Mouse (Mus musculus) kidney, embryonic 16.5 days (tissue): ENCODE measurements around the gene Adamts12. TPM values are rescaled to one million over a fixed set of nuclear protein-coding genes. Genes with fewer than 3 reads are reported as not detected.

Source experiments
- ATAC-seq: fragments of 200-750 bp; cut with Nextera tagmentation; 2 replicates; pipeline ENCODE4 v1.8.0; 2017; ENCODE audit warnings: moderate TSS enrichment; ENCODE audit not compliant: low FRiP score, low TSS enrichment
- H3K27ac ChIP-seq: fragments of 300-500 bp; sonication (generic); 2 replicates; pipeline ENCODE4 v1.5.1; 2014; ENCODE audit warnings: low read length
- H3K27me3 ChIP-seq: fragments of 300-500 bp; sonication (generic); 2 replicates; pipeline ENCODE4 v1.6.1; 2014; ENCODE audit warnings: low read length, control low read depth, mixed read lengths; ENCODE audit not compliant: insufficient read depth
- H3K36me3 ChIP-seq: fragments of 300-500 bp; sonication (generic); 2 replicates; pipeline ENCODE4 v1.6.1; 2014; ENCODE audit warnings: low read length, control low read depth, mixed read lengths; ENCODE audit not compliant: insufficient read depth
- H3K4me1 ChIP-seq: fragments of 300-500 bp; sonication (generic); 2 replicates; pipeline ENCODE4 v1.6.1; 2014; ENCODE audit warnings: low read length, control low read depth, mixed read lengths; ENCODE audit not compliant: insufficient read depth
- H3K4me2 ChIP-seq: fragments of 300-500 bp; sonication (generic); replicated peaks from 2 replicates; pipeline ENCODE4 v1.6.1; 2014; ENCODE audit warnings: low read depth, low read length
- H3K4me3 ChIP-seq: fragments of 300-500 bp; sonication (generic); 2 replicates; pipeline ENCODE4 v1.5.1; 2014; ENCODE audit warnings: mild to moderate bottlenecking, low read length
- H3K9ac ChIP-seq: fragments of 300-500 bp; sonication (generic); replicated peaks from 2 replicates; pipeline ENCODE4 v1.6.1; 2014; ENCODE audit warnings: low read length
- H3K9me3 ChIP-seq: fragments of 300-500 bp; sonication (generic); 2 replicates; pipeline ENCODE4 v1.6.1; 2016; ENCODE audit warnings: low read length, control low read depth
- WGBS: fragments of 180-500 bp; shearing (Covaris S2); extraction: QIAGEN DNeasy Blood & Tissue Kit; methylation state at CpG from one replicate; pipeline ENCODE4 v1.1.7; 2014; 5-methylcytosine and 5-hydroxymethylcytosine counted together
- polyA plus RNA-seq: library from polyadenylated mRNA; unstranded; fragments of >200 nt; fragmentation: Nextera tagmentation; extraction: Ambion mirVana; gene quantifications from 2 replicates; pipeline ENCODE4 v1.2.1, GENCODE M21; 2015

Gene Adamts12
- polyA plus RNA-seq, 1 experiment from 2014 or later, result 3.6 TPM

DNA sequence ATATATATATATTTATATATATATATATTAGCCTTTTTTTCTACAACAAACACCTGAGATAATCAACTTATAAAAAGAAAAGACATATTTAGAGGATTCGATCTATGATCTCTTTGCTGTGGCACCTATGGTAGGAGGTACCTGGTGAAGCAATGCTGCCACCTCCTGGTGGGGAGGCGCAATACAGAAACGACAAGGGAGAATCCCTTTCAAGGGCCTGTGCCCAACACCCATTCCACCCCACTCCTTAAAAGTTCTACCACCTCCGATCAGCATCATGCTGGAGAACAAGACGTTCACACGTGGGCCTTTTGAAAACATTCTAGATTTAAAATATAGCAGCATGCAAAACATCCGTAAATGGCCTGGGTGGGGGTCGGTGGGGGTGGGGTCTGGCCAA, 255.9 kb downstream of the Adamts12 start:
- no peaks in the 10 kb centered on the region for H3K27me3 ChIP-seq
- H3K27ac ChIP-seq, result no peak overlapping the region
- peaks cover 3% of the 10 kb centered on the region; the same call in 1 of the 2 replicates for H3K4me1 ChIP-seq
- 28% methylated on average over 8 of the region's 8 CpGs for WGBS
- H3K9ac ChIP-seq, result no peak overlapping the region
- H3K4me3 ChIP-seq, result no peak overlapping the region
- no peaks in the 10 kb centered on the region for H3K9me3 ChIP-seq
- no peaks in the 10 kb centered on the region for H3K36me3 ChIP-seq
- H3K4me2 ChIP-seq, result no peak overlapping the region
- 0 out of 2 replicates have a peak, but pooled peaks have one; percentile 35 for ATAC-seq

DNA sequence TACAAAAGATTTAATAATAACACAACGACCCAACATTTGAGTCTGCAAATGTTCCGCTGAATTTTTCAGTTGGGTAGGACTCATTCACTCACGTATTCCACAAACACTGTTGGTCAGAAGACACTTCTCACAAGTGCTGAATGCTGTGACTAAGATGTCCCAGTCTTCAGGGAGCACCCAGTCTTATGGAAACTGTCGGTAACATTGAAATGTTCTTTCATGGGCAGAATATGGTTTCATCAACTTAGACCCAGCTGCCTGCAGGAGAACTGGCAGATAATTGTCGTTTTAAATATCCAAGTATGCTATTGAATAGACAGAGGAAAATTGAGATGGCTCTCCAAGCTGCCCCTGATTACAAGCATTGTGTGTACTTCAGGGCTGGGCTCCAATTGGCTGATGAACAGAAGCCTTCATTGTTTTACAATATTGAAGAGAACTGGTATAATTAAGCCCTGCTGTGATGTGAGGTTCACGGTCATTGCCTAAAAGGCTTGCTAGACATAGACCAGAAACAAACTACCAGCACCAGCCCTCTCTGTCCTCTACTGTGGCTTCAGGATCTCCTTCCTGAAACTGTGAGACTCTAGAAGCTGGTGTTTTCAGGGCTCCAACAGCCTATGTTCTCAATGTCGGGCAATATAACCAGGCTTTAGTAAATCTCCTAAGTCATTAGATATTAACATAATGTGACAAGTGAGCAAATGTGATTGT, 275.0 kb downstream of the Adamts12 start:
- ATAC-seq, result no peak
- H3K4me1 ChIP-seq, result no peaks in the 10 kb centered on the region
- H3K4me2 ChIP-seq, result no peak overlapping the region
- H3K4me3 ChIP-seq, result no peak overlapping the region
- WGBS, result 89% methylated on average over 7 of the region's 7 CpGs
- no peaks in the 10 kb centered on the region for H3K36me3 ChIP-seq
- no peaks in the 10 kb centered on the region for H3K27me3 ChIP-seq
- H3K27ac ChIP-seq, result no peak overlapping the region
- H3K9ac ChIP-seq, result no peak overlapping the region
- H3K9me3 ChIP-seq, result no peaks in the 10 kb centered on the region

DNA sequence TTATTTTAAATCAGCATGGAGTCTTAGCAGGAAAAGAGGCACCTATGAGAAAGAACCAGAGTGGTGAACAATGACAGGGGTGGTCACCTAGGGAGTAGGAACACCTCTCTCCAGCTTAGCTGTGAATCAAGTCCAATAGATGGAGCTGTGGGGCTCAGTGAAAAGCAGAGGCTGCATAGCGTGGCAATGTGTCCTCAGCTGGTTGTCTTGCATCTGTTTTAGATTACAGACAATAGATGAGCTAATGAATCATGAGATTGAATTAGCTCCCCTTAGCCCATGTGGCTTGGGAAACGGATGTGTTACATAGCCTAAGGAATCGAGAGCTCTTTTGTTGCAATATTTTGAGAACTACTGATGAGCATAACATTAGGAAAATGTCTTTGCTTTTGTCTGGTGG, 291.3 kb downstream of the Adamts12 start:
- Histone ChIP-seq H3K9me3 (no peaks in the 10 kb centered on the region), H3K4me1 (no peaks in the 10 kb centered on the region), H3K4me2 (no peak overlapping the region), H3K36me3 (no peaks in the 10 kb centered on the region), H3K4me3 (no peak overlapping the region), H3K27me3 (no peaks in the 10 kb centered on the region), H3K9ac (no peak overlapping the region), H3K27ac (no peak overlapping the region)
- ATAC-seq, result no peak
- 79% methylated on average over 3 of the region's 3 CpGs for WGBS

DNA sequence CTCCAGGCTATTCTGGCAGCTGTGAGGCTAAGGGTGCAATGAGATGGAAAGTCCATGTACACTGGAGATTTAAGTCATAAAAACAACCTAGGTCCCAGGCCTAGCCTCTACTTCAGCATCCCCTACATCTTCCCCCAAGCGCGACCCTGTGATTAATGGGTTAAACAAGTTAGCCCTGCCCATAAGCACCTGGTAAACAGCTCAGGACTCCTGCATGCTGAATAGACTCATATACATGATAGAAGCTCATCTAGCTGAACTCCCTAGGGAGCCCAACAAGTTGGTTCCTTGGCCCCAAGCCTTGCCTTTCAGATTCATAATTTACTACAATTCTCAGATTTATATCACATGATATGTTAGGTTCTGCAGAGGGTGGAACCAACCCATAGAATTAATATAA, 292.9 kb downstream of the Adamts12 start:
- 92% methylated on average over 2 of the region's 2 CpGs for WGBS
- Histone ChIP-seq H3K9me3 (no peaks in the 10 kb centered on the region), H3K27me3 (no peaks in the 10 kb centered on the region), H3K36me3 (no peaks in the 10 kb centered on the region), H3K9ac (no peak overlapping the region), H3K4me3 (no peak overlapping the region), H3K4me1 (no peaks in the 10 kb centered on the region), H3K4me2 (no peak overlapping the region), H3K27ac (no peak overlapping the region)
- no peak for ATAC-seq

DNA sequence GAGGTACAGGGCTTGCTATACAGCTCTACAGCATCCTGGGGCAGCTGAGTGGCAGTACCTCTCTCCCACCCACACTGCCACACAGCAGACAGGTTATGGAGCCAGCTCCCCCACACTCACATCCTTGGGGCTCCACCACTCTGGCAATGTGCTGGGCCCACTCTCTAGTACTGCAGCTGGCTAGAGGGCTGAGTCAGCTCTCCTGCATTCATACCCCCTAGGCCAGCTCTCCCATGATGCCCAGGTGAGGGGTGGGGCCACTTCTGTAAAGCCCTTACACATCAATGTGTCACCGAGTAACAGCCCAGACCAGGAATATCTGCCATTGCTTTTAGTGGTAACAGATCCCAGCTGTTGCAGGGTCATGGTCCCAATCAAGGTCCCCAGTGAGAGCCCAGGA, 296.3 kb downstream of the Adamts12 start:
- Histone ChIP-seq H3K4me3 (no peak overlapping the region), H3K36me3 (no peaks in the 10 kb centered on the region), H3K4me1 (no peaks in the 10 kb centered on the region), H3K9ac (no peak overlapping the region), H3K4me2 (no peak overlapping the region), H3K27ac (no peak overlapping the region), H3K27me3 (no peaks in the 10 kb centered on the region), H3K9me3 (no peaks in the 10 kb centered on the region)
- 76% methylated on average over 1 of the region's 1 CpGs for WGBS
- peak; percentile 31 for ATAC-seq

DNA sequence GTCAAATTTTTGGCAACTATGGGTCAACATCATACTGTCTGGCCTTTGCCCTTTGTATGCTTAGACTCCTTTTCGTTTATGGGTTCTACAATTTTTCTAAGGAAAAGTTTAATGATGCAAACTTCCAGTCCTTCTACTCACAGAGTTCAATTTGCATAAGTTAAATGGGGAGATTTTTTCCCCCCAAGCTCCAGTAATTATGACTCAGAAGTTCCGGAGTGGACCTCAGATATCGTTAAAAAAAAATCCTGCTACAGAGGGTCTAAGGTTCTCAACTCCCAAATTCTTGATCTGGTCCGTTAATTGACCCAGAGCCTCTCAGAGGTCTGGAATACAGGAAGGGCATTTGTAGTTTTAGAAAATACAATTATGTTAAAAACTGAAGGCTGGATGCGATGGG, 297.2 kb downstream of the Adamts12 start:
- H3K36me3 ChIP-seq, result no peaks in the 10 kb centered on the region
- ATAC-seq, result no peak
- no peaks in the 10 kb centered on the region for H3K9me3 ChIP-seq
- H3K9ac ChIP-seq, result no peak overlapping the region
- no peak overlapping the region for H3K27ac ChIP-seq
- no peak overlapping the region for H3K4me2 ChIP-seq
- no peaks in the 10 kb centered on the region for H3K27me3 ChIP-seq
- no peak overlapping the region for H3K4me3 ChIP-seq
- 73% methylated on average over 5 of the region's 5 CpGs for WGBS
- no peaks in the 10 kb centered on the region for H3K4me1 ChIP-seq

DNA sequence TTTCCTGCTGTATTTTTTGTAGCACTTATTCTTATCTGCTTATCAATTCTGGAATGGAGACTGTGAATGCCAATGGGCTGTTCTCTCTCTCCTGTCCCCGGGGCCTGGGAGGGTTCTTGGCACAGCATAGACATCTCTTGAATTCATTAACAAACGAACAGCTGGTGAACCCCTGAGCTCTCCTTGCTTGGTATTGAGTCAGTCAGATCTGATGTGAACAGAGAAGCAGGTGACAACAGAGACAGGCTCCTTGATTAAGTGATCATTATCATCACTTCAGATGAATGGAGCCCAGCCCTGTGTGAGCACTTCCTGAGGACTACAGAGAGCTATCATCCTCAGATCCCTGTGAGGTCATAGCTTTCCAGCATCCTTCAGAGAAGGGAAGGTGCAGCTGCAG, 299.5 kb downstream of the Adamts12 start:
- no peaks in the 10 kb centered on the region for H3K27me3 ChIP-seq
- no peak overlapping the region for H3K4me2 ChIP-seq
- H3K27ac ChIP-seq, result no peak overlapping the region
- H3K36me3 ChIP-seq, result no peaks in the 10 kb centered on the region
- no peak for ATAC-seq
- H3K4me3 ChIP-seq, result no peak overlapping the region
- H3K4me1 ChIP-seq, result no peaks in the 10 kb centered on the region
- no peak overlapping the region for H3K9ac ChIP-seq
- 41% methylated on average over 2 of the region's 2 CpGs for WGBS
- no peaks in the 10 kb centered on the region for H3K9me3 ChIP-seq

DNA sequence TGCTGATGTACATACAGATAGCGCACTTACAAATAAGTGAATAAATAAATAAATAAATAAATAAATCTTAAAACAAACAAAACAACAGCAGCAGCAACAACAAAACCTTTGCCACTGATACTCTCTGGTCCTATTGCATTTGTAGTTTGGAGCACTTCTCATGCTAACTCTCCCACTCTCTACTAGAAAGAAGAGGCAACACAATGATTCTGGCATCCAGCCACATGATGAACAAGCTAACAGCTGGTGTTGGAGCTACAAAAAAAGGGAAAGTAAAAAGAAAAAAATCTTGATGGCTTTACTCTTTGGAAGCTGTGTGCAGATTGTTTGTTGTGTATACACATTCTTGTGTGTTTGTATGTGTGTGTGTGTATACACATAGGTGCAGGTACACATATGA, 300.2 kb downstream of the Adamts12 start:
- Histone ChIP-seq H3K27me3 (no peaks in the 10 kb centered on the region), H3K4me3 (no peak overlapping the region), H3K4me1 (no peaks in the 10 kb centered on the region), H3K4me2 (no peak overlapping the region), H3K36me3 (no peaks in the 10 kb centered on the region), H3K27ac (no peak overlapping the region), H3K9me3 (no peaks in the 10 kb centered on the region), H3K9ac (no peak overlapping the region)
- no peak for ATAC-seq
- 90% methylated on average over 1 of the region's 1 CpGs for WGBS

DNA sequence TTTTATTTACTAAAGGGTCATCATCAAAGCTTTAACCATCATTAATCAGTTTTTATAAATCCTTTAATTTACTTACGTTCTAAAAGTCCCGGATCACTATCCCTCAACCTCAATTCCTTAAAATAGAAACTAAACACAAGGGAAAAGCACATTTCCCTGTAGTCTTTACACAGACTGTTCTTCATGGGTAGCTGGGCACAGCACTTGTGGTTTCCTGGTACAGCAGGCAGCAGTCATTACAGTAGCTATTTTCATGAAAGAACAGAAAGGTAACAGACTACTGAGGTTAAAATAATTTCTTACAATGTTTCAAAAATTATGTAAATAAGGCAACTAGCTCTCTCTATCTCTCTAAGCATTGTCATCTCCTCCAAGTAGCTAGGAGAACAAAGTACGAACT, 305.0 kb downstream of the Adamts12 start:
- Histone ChIP-seq H3K4me2 (no peak overlapping the region), H3K4me1 (no peaks in the 10 kb centered on the region), H3K27me3 (no peaks in the 10 kb centered on the region), H3K9ac (no peak overlapping the region), H3K9me3 (no peaks in the 10 kb centered on the region), H3K36me3 (no peaks in the 10 kb centered on the region), H3K27ac (no peak overlapping the region), H3K4me3 (no peak overlapping the region)
- no peak for ATAC-seq
- WGBS, result 85% methylated on average over 3 of the region's 3 CpGs

DNA sequence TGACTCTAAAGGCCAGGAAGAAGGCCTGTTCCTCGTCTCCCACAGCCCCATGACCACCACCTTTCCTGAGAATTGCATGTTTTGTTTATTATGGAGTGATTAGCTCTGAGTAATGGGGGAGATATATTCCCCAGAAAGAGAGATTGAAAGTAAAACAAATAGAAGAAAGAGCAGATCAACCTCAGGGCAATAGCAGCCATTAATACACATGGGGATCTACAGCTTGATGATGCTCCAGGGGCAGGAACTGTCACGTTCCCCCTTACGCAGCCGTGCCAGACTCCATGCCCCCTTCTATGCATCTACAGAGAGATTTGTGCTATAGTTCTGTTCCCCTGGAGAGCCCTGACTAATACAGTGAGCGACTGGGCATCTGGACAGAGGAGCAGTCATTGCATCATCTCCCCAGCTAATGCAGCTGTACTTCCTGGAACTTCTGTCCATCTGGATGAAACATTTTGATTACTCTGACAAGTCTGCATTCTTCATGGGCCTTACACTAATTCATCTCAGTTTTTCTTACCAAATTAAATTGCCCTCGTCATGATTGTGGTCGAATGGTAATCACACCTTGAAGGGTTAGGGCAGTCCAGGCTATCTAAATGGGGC, 306.0 kb downstream of the Adamts12 start:
- Histone ChIP-seq H3K4me3 (no peak overlapping the region), H3K4me1 (no peaks in the 10 kb centered on the region), H3K9me3 (no peaks in the 10 kb centered on the region), H3K9ac (no peak overlapping the region), H3K27ac (no peak overlapping the region), H3K27me3 (no peaks in the 10 kb centered on the region), H3K36me3 (no peaks in the 10 kb centered on the region), H3K4me2 (no peak overlapping the region)
- no peak for ATAC-seq
- WGBS, result 80% methylated on average over 7 of the region's 7 CpGs
